Mouse (Mus musculus): ENCODE results near the gene Tmem145. TPM values are rescaled to one million over a fixed set of nuclear protein-coding genes. Genes with fewer than 3 reads are reported as not detected.

Tmem145 gene
- polyA plus RNA-seq, 1 experiment = not detected

- Histone ChIP-seq H3K27ac (ENCODE audit: insufficient read depth, low read length) (no peak overlapping the region), H3K36me3 (ENCODE audit: control insufficient read depth, insufficient read depth, low read length) (peaks cover 46% of the 10 kb centered on the region), H3K27me3 (ENCODE audit: control insufficient read depth, insufficient read depth, low read length) (no peaks in the 10 kb centered on the region), H3K4me3 (ENCODE audit: extremely low read depth, insufficient read depth, insufficient read length) (no peak overlapping the region), H3K4me1 (ENCODE audit: control insufficient read depth, insufficient read depth, insufficient read length) (peaks cover 26% of the 10 kb centered on the region; the same call in 1 of the 2 replicates)
- TF ChIP-seq CTCF (IDR thresholded peaks at IDR 0.05; ENCODE audit: extremely low read depth, insufficient read depth, insufficient read length, insufficient replicate concordance) (no peak), POLR2A (IDR thresholded peaks at IDR 0.05; ENCODE audit: low read depth, low read length) (no peak)
- 81% methylated on average over 5 of the region's 5 CpGs for WGBS
- no peak for DNase-seq (ENCODE audit: low read depth in 1 of 2, low spot score in 2 of 2)
Observed at GRCm38 (mm10) chr7:25284766-25285165, 21.1 kb upstream of the Tmem145 start.

GRCm38 (mm10) chr7:25285511-25286238 lies 20.2 kb upstream of the Tmem145 start:
- peaks cover 53% of the 10 kb centered on the region for H3K36me3 ChIP-seq (ENCODE audit: control insufficient read depth, insufficient read depth, low read length)
- H3K27ac ChIP-seq (ENCODE audit: insufficient read depth, low read length) = no peak overlapping the region
- no peak overlapping the region for H3K4me3 ChIP-seq (ENCODE audit: extremely low read depth, insufficient read depth, insufficient read length)
- peaks cover 18% of the 10 kb centered on the region; the same call in 1 of the 2 replicates for H3K4me1 ChIP-seq (ENCODE audit: control insufficient read depth, insufficient read depth, insufficient read length)
- H3K27me3 ChIP-seq (ENCODE audit: control insufficient read depth, insufficient read depth, low read length) = no peaks in the 10 kb centered on the region
- no peak for DNase-seq (ENCODE audit: low read depth in 1 of 2, low spot score in 2 of 2)
- 95% methylated on average over 20 of the region's 20 CpGs for WGBS
- TF ChIP-seq CTCF (IDR thresholded peaks at IDR 0.05; ENCODE audit: extremely low read depth, insufficient read depth, insufficient read length, insufficient replicate concordance) (no peak), POLR2A (IDR thresholded peaks at IDR 0.05; ENCODE audit: low read depth, low read length) (no peak)

GRCm38 (mm10) chr7:25286989-25287388 lies 18.9 kb upstream of the Tmem145 start:
- H3K4me3 ChIP-seq (ENCODE audit: extremely low read depth, insufficient read depth, insufficient read length) = no peak overlapping the region
- no peaks in the 10 kb centered on the region for H3K27me3 ChIP-seq (ENCODE audit: control insufficient read depth, insufficient read depth, low read length)
- H3K36me3 ChIP-seq (ENCODE audit: control insufficient read depth, insufficient read depth, low read length) = peaks cover 64% of the 10 kb centered on the region
- no peak for DNase-seq (ENCODE audit: low read depth in 1 of 2, low spot score in 2 of 2)
- peaks cover 8% of the 10 kb centered on the region; the same call in 1 of the 2 replicates for H3K4me1 ChIP-seq (ENCODE audit: control insufficient read depth, insufficient read depth, insufficient read length)
- WGBS = 92% methylated on average over 8 of the region's 8 CpGs
- H3K27ac ChIP-seq (ENCODE audit: insufficient read depth, low read length) = no peak overlapping the region
- TF ChIP-seq POLR2A (IDR thresholded peaks at IDR 0.05; ENCODE audit: low read depth, low read length) (no peak), CTCF (IDR thresholded peaks at IDR 0.05; ENCODE audit: extremely low read depth, insufficient read depth, insufficient read length, insufficient replicate concordance) (no peak)

GRCm38 (mm10) chr7:25288011-25288410 lies 17.9 kb upstream of the Tmem145 start:
- no peak overlapping the region for H3K27ac ChIP-seq (ENCODE audit: insufficient read depth, low read length)
- peaks cover 73% of the 10 kb centered on the region for H3K36me3 ChIP-seq (ENCODE audit: control insufficient read depth, insufficient read depth, low read length)
- WGBS = 97% methylated on average over 12 of the region's 12 CpGs
- TF ChIP-seq CTCF (IDR thresholded peaks at IDR 0.05; ENCODE audit: extremely low read depth, insufficient read depth, insufficient read length, insufficient replicate concordance) (no peak), POLR2A (IDR thresholded peaks at IDR 0.05; ENCODE audit: low read depth, low read length) (no peak)
- H3K27me3 ChIP-seq (ENCODE audit: control insufficient read depth, insufficient read depth, low read length) = no peaks in the 10 kb centered on the region
- no peak overlapping the region for H3K4me3 ChIP-seq (ENCODE audit: extremely low read depth, insufficient read depth, insufficient read length)
- H3K4me1 ChIP-seq (ENCODE audit: control insufficient read depth, insufficient read depth, insufficient read length) = peaks cover 8% of the 10 kb centered on the region; the same call in 1 of the 2 replicates
- DNase-seq (ENCODE audit: low read depth in 1 of 2, low spot score in 2 of 2) = no peak

- no peak for DNase-seq (ENCODE audit: low read depth in 1 of 2, low spot score in 2 of 2)
- 93% methylated on average over 3 of the region's 3 CpGs for WGBS
- no peak overlapping the region for H3K27ac ChIP-seq (ENCODE audit: insufficient read depth, low read length)
- H3K27me3 ChIP-seq (ENCODE audit: control insufficient read depth, insufficient read depth, low read length) = no peaks in the 10 kb centered on the region
- TF ChIP-seq CTCF (IDR thresholded peaks at IDR 0.05; ENCODE audit: extremely low read depth, insufficient read depth, insufficient read length, insufficient replicate concordance) = no peak
- TF ChIP-seq POLR2A (IDR thresholded peaks at IDR 0.05; ENCODE audit: low read depth, low read length) = no peak
- H3K36me3 ChIP-seq (ENCODE audit: control insufficient read depth, insufficient read depth, low read length) = peaks cover 77% of the 10 kb centered on the region
- no peak overlapping the region for H3K4me3 ChIP-seq (ENCODE audit: extremely low read depth, insufficient read depth, insufficient read length)
- peaks cover 4% of the 10 kb centered on the region; the same call in 1 of the 2 replicates for H3K4me1 ChIP-seq (ENCODE audit: control insufficient read depth, insufficient read depth, insufficient read length)
Observed at GRCm38 (mm10) chr7:25288721-25289120, 17.2 kb upstream of the Tmem145 start.

GRCm38 (mm10) chr7:25289925-25290324 lies 16.0 kb upstream of the Tmem145 start:
- TF ChIP-seq CTCF (IDR thresholded peaks at IDR 0.05; ENCODE audit: extremely low read depth, insufficient read depth, insufficient read length, insufficient replicate concordance) (no peak), POLR2A (IDR thresholded peaks at IDR 0.05; ENCODE audit: low read depth, low read length) (no peak)
- H3K4me1 ChIP-seq (ENCODE audit: control insufficient read depth, insufficient read depth, insufficient read length) = no peaks in the 10 kb centered on the region
- H3K4me3 ChIP-seq (ENCODE audit: extremely low read depth, insufficient read depth, insufficient read length) = no peak overlapping the region
- WGBS = 98% methylated on average over 3 of the region's 3 CpGs
- no peak for DNase-seq (ENCODE audit: low read depth in 1 of 2, low spot score in 2 of 2)
- H3K36me3 ChIP-seq (ENCODE audit: control insufficient read depth, insufficient read depth, low read length) = peaks cover 76% of the 10 kb centered on the region
- no peak overlapping the region for H3K27ac ChIP-seq (ENCODE audit: insufficient read depth, low read length)
- H3K27me3 ChIP-seq (ENCODE audit: control insufficient read depth, insufficient read depth, low read length) = no peaks in the 10 kb centered on the region

GRCm38 (mm10) chr7:25290463-25290862 lies 15.4 kb upstream of the Tmem145 start:
- 96% methylated on average over 1 of the region's 1 CpGs for WGBS
- Histone ChIP-seq H3K27me3 (ENCODE audit: control insufficient read depth, insufficient read depth, low read length) (no peaks in the 10 kb centered on the region), H3K4me3 (ENCODE audit: extremely low read depth, insufficient read depth, insufficient read length) (no peak overlapping the region), H3K27ac (ENCODE audit: insufficient read depth, low read length) (no peak overlapping the region), H3K36me3 (ENCODE audit: control insufficient read depth, insufficient read depth, low read length) (peaks cover 71% of the 10 kb centered on the region), H3K4me1 (ENCODE audit: control insufficient read depth, insufficient read depth, insufficient read length) (no peaks in the 10 kb centered on the region)
- no peak for TF ChIP-seq CTCF (IDR thresholded peaks at IDR 0.05; ENCODE audit: extremely low read depth, insufficient read depth, insufficient read length, insufficient replicate concordance)
- TF ChIP-seq POLR2A (IDR thresholded peaks at IDR 0.05; ENCODE audit: low read depth, low read length) = no peak
- no peak for DNase-seq (ENCODE audit: low read depth in 1 of 2, low spot score in 2 of 2)

Measured in spleen, adult 2 months (tissue).